Comparison of ENCODE assay signal across 12 mouse cellular contexts in the genomic region with DNA sequence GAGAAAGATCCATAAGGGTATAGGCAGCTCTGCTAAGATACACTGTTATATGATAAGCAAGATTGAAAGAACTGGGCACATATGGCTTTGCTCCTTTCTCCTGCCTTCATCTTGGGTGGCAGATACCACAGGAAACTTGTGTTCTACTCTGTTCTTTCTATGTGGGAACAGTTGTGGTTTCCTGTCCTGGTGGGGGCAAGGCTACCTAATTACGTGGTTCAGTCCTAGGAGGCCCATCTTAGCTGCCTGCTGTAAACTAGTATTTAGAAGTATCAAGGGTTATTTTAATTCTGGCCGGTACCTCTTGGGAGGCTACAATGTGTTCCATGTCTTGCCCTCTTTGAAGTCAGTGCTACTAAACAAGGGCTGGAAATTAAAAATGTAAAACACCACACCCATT.
"Had no signal": no experiment of that assay in that cellular context is flagged by ENCODE, and none has a peak within 500 bp of the region (broad histone marks: within the 10 kb centered on the region; RNA-seq: fewer than 3 reads in every experiment).

No protein-coding gene starts in this region.

- H3K27ac ChIP-seq: kidney, postnatal 0 days; limb, embryonic 10.5 days; liver, embryonic 15.5 days; midbrain, embryonic 12.5 days; stomach, postnatal 0 days had no signal

- DNase-seq: kidney, adult 11 months; lung, adult 2 months; lung, postnatal 36 days; right cerebral cortex, adult 18-20 months; thymus, postnatal 14 days had no signal

- H3K9me3 ChIP-seq: limb, embryonic 10.5 days; liver, embryonic 15.5 days; midbrain, embryonic 12.5 days had no signal

- H3K4me3 ChIP-seq: limb, embryonic 10.5 days; liver, embryonic 15.5 days; midbrain, embryonic 12.5 days had no signal

- H3K4me2 ChIP-seq: liver, embryonic 11.5 days; liver, embryonic 15.5 days; midbrain, embryonic 12.5 days had no signal

- H3K4me1 ChIP-seq: limb, embryonic 10.5 days; liver, embryonic 15.5 days had no signal

- ATAC-seq: lung, postnatal 0 days had no signal

- H3K9ac ChIP-seq: liver, embryonic 15.5 days; midbrain, embryonic 12.5 days had no signal

- H3K36me3 ChIP-seq: limb, embryonic 10.5 days; liver, embryonic 15.5 days; midbrain, embryonic 12.5 days had no signal

- H3K27me3 ChIP-seq: liver, embryonic 15.5 days; midbrain, embryonic 12.5 days had no signal
